Mouse (Mus musculus): ENCODE data around the gene Cfap126. TPM values are rescaled to one million over a fixed set of nuclear protein-coding genes. Genes with fewer than 3 reads are reported as not detected.
"Not testable (repeated sequence)": the region's sequence is repeated elsewhere in the genome, so short reads cannot be mapped to it uniquely, and the experiment has no call there.

Cfap126 gene
- polyA plus RNA-seq (2015; fragmentation: Nextera tagmentation; extraction: Ambion mirVana), result 1.9 and 2.9 TPM in 2 replicates

GRCm38 (mm10) chr1:171113873-171114299 lies at the start of gene Cfap126:
Gene Cfap126, plus strand, starts transcription at chr1:171113918.
- H3K36me3 ChIP-seq (ENCODE audit: control insufficient read depth, insufficient read depth), result no peaks in the 10 kb centered on the region

GRCm38 (mm10) chr1:171064491-171065242 lies 49.1 kb upstream of the Cfap126 start, which contains the start of gene Fcgr3:
Gene Fcgr3, minus strand, starts transcription at chr1:171064935.
- peak; percentile 62 for TF ChIP-seq CTCF (IDR thresholded peaks at IDR 0.05; ENCODE audit: low read depth)
- peaks cover 20% of the 10 kb centered on the region for H3K27me3 ChIP-seq (replicated peaks; ENCODE audit: control insufficient read depth, insufficient read depth, low read length)
- H3K4me3 ChIP-seq (ENCODE audit: low read depth, low read length), result peak within 1 kb of the TSS; percentile 54
- WGBS, result under 1% methylated on average over 41 of the region's 75 CpGs
- not testable (repeated sequence) for H3K27ac ChIP-seq (ENCODE audit: low read depth, low read length); H3K9ac ChIP-seq (ENCODE audit: low read depth, low read length); H3K4me1 ChIP-seq (replicated peaks; ENCODE audit: control insufficient read depth, insufficient read depth, low read length); H3K36me3 ChIP-seq (ENCODE audit: control insufficient read depth, insufficient read depth); H3K9me3 ChIP-seq (ENCODE audit: control insufficient read depth)
- peak within 1 kb of the TSS; percentile 82 for H3K4me2 ChIP-seq (replicated peaks; ENCODE audit: low read depth)
- peak; percentile 59 for ATAC-seq

More at GRCm38 (mm10) chr1:171113873-171114299, at the start of gene Cfap126:
- Histone ChIP-seq H3K4me3 (ENCODE audit: low read depth, low read length) (peak within 1 kb of the TSS; percentile 41), H3K27me3 (replicated peaks; ENCODE audit: control insufficient read depth, insufficient read depth, low read length) (no peaks in the 10 kb centered on the region), H3K27ac (ENCODE audit: low read depth, low read length) (peak within 1 kb of the TSS; percentile 74), H3K9me3 (ENCODE audit: control insufficient read depth) (no peaks in the 10 kb centered on the region), H3K4me1 (replicated peaks; ENCODE audit: control insufficient read depth, insufficient read depth, low read length) (no peaks in the 10 kb centered on the region), H3K4me2 (replicated peaks; ENCODE audit: low read depth) (peak within 1 kb of the TSS; percentile 65), H3K9ac (ENCODE audit: low read depth, low read length) (peak within 1 kb of the TSS; percentile 31; the same call in 1 of the 2 replicates)
- WGBS, result under 1% methylated on average over 23 of the region's 24 CpGs
- no peak for TF ChIP-seq CTCF (IDR thresholded peaks at IDR 0.05; ENCODE audit: low read depth)
- peak; percentile 69 for ATAC-seq

- peak; percentile 31 for ATAC-seq
- not testable (repeated sequence) for H3K9me3 ChIP-seq (ENCODE audit: control insufficient read depth); H3K27ac ChIP-seq (ENCODE audit: low read depth, low read length); H3K4me1 ChIP-seq (replicated peaks; ENCODE audit: control insufficient read depth, insufficient read depth, low read length); H3K9ac ChIP-seq (ENCODE audit: low read depth, low read length); H3K36me3 ChIP-seq (ENCODE audit: control insufficient read depth, insufficient read depth)
- H3K4me3 ChIP-seq (ENCODE audit: low read depth, low read length), result peak overlapping the region; percentile 54
- under 1% methylated on average over 15 of the region's 35 CpGs for WGBS
- H3K27me3 ChIP-seq (replicated peaks; ENCODE audit: control insufficient read depth, insufficient read depth, low read length), result peaks cover 22% of the 10 kb centered on the region
- H3K4me2 ChIP-seq (replicated peaks; ENCODE audit: low read depth), result peak overlapping the region; percentile 82
Observed at GRCm38 (mm10) chr1:171065243-171065587, 48.5 kb upstream of the Cfap126 start.

- H3K27ac ChIP-seq (ENCODE audit: low read depth, low read length); H3K9ac ChIP-seq (ENCODE audit: low read depth, low read length); H3K36me3 ChIP-seq (ENCODE audit: control insufficient read depth, insufficient read depth); H3K4me1 ChIP-seq (replicated peaks; ENCODE audit: control insufficient read depth, insufficient read depth, low read length); ATAC-seq; H3K9me3 ChIP-seq (ENCODE audit: control insufficient read depth): not testable (repeated sequence)
- peak overlapping the region; percentile 47; the same call in 1 of the 2 replicates for H3K4me2 ChIP-seq (replicated peaks; ENCODE audit: low read depth)
- WGBS, result 8% methylated on average over 26 of the region's 45 CpGs
- peaks cover 22% of the 10 kb centered on the region for H3K27me3 ChIP-seq (replicated peaks; ENCODE audit: control insufficient read depth, insufficient read depth, low read length)
- H3K4me3 ChIP-seq (ENCODE audit: low read depth, low read length), result peak overlapping the region; percentile 22; the same call in 1 of the 2 replicates
Observed at GRCm38 (mm10) chr1:171065768-171066167, 48.0 kb upstream of the Cfap126 start.

GRCm38 (mm10) chr1:171066583-171066982 lies 47.1 kb upstream of the Cfap126 start:
- ATAC-seq, result peak; percentile 3; the same call in 1 of the 2 replicates
- H3K9me3 ChIP-seq (ENCODE audit: control insufficient read depth); H3K9ac ChIP-seq (ENCODE audit: low read depth, low read length); H3K36me3 ChIP-seq (ENCODE audit: control insufficient read depth, insufficient read depth); H3K27ac ChIP-seq (ENCODE audit: low read depth, low read length); H3K4me1 ChIP-seq (replicated peaks; ENCODE audit: control insufficient read depth, insufficient read depth, low read length); H3K4me3 ChIP-seq (ENCODE audit: low read depth, low read length); H3K4me2 ChIP-seq (replicated peaks; ENCODE audit: low read depth): not testable (repeated sequence)
- H3K27me3 ChIP-seq (replicated peaks; ENCODE audit: control insufficient read depth, insufficient read depth, low read length), result peaks cover 22% of the 10 kb centered on the region
- WGBS, result 34% methylated on average over 2 of the region's 10 CpGs

- ATAC-seq; H3K27ac ChIP-seq (ENCODE audit: low read depth, low read length); H3K4me2 ChIP-seq (replicated peaks; ENCODE audit: low read depth); H3K36me3 ChIP-seq (ENCODE audit: control insufficient read depth, insufficient read depth); H3K9ac ChIP-seq (ENCODE audit: low read depth, low read length); H3K9me3 ChIP-seq (ENCODE audit: control insufficient read depth); H3K4me1 ChIP-seq (replicated peaks; ENCODE audit: control insufficient read depth, insufficient read depth, low read length); H3K4me3 ChIP-seq (ENCODE audit: low read depth, low read length): not testable (repeated sequence)
- H3K27me3 ChIP-seq (replicated peaks; ENCODE audit: control insufficient read depth, insufficient read depth, low read length), result peaks cover 22% of the 10 kb centered on the region
- 48% methylated on average over 5 of the region's 5 CpGs for WGBS
Observed at GRCm38 (mm10) chr1:171067928-171068327, 45.8 kb upstream of the Cfap126 start.

DNA sequence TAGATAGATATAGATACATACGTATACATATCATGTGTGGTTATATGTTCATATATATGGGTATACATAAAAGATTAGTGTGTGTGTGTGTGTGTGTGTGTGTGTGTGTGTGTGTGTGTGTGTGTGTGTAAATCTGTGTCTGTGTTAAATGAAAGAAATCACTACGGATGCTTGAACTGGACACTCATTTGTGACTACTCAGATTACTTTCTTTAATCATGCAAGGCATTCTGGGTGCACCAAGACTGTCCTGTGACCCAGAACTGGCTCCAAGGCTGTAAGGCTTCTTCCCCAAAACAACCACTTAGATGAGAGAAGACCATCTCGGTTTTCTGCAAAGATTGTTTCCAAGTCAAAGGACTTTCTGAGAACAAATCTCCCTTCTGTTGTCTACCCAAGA lies 44.2 kb upstream of the Cfap126 start:
- not testable (repeated sequence) for H3K36me3 ChIP-seq (ENCODE audit: control insufficient read depth, insufficient read depth); H3K9ac ChIP-seq (ENCODE audit: low read depth, low read length); H3K27ac ChIP-seq (ENCODE audit: low read depth, low read length); H3K4me2 ChIP-seq (replicated peaks; ENCODE audit: low read depth); H3K4me1 ChIP-seq (replicated peaks; ENCODE audit: control insufficient read depth, insufficient read depth, low read length); H3K9me3 ChIP-seq (ENCODE audit: control insufficient read depth); H3K4me3 ChIP-seq (ENCODE audit: low read depth, low read length); ATAC-seq
- WGBS, result 61% methylated on average over 3 of the region's 3 CpGs
- peaks cover 22% of the 10 kb centered on the region for H3K27me3 ChIP-seq (replicated peaks; ENCODE audit: control insufficient read depth, insufficient read depth, low read length)

DNA sequence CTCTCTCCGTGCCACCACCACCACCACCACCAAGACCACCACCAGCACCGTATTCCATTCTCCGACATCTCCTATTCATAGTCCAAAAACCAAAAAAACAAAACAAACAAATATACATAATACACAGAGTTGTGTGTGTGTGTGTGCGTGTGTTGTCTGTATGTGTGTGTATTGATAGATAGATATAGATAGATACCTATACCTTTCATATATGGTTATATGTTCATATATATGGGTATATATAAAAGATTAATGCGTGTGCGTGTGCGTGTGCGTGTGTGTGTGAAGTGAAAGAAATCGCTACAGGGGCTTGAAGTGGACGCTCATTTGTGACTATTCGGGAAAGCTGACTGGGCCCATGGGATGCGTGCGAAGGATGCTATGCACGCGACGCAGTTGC lies 42.8 kb upstream of the Cfap126 start:
- not testable (repeated sequence) for H3K4me3 ChIP-seq (ENCODE audit: low read depth, low read length); H3K9me3 ChIP-seq (ENCODE audit: control insufficient read depth); H3K9ac ChIP-seq (ENCODE audit: low read depth, low read length); H3K27ac ChIP-seq (ENCODE audit: low read depth, low read length); H3K4me2 ChIP-seq (replicated peaks; ENCODE audit: low read depth); H3K4me1 ChIP-seq (replicated peaks; ENCODE audit: control insufficient read depth, insufficient read depth, low read length); H3K36me3 ChIP-seq (ENCODE audit: control insufficient read depth, insufficient read depth); ATAC-seq
- 22% methylated on average over 11 of the region's 16 CpGs for WGBS
- peaks cover 18% of the 10 kb centered on the region for H3K27me3 ChIP-seq (replicated peaks; ENCODE audit: control insufficient read depth, insufficient read depth, low read length)

DNA sequence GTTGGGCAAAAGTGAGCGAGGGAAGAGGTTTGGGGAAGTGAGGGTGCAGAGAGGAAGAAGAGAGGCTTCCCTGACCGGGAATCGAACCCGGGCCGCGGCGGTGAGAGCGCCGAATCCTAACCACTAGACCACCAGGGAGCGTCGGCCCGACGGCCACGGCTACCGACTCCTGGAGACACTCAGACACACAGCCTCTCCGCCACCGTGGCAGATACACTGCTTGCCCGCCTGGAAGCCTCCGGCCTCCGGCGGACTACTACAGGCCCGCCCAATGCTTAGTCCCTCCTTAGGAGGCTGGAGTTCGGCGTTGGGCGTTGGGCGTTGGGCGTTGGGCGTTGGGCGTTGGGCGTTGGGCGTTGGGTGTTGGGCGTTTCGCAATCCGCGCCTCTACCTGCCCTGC lies 42.0 kb upstream of the Cfap126 start:
- H3K4me2 ChIP-seq (replicated peaks; ENCODE audit: low read depth); H3K4me1 ChIP-seq (replicated peaks; ENCODE audit: control insufficient read depth, insufficient read depth, low read length); H3K27ac ChIP-seq (ENCODE audit: low read depth, low read length); H3K36me3 ChIP-seq (ENCODE audit: control insufficient read depth, insufficient read depth); H3K9me3 ChIP-seq (ENCODE audit: control insufficient read depth); H3K4me3 ChIP-seq (ENCODE audit: low read depth, low read length); H3K9ac ChIP-seq (ENCODE audit: low read depth, low read length): not testable (repeated sequence)
- peak; percentile 63 for ATAC-seq
- H3K27me3 ChIP-seq (replicated peaks; ENCODE audit: control insufficient read depth, insufficient read depth, low read length), result peaks cover 18% of the 10 kb centered on the region
- WGBS, result no CpG with 5 or more reads among the region's 35 CpGs

All from intestine, postnatal 0 days (tissue).